Mouse (Mus musculus): ENCODE measurements around the gene Fam126b.
"Not testable (repeated sequence)": the region's sequence is repeated elsewhere in the genome, so short reads cannot be mapped to it uniquely, and the experiment has no call there.

The Fam126b gene

DNA sequence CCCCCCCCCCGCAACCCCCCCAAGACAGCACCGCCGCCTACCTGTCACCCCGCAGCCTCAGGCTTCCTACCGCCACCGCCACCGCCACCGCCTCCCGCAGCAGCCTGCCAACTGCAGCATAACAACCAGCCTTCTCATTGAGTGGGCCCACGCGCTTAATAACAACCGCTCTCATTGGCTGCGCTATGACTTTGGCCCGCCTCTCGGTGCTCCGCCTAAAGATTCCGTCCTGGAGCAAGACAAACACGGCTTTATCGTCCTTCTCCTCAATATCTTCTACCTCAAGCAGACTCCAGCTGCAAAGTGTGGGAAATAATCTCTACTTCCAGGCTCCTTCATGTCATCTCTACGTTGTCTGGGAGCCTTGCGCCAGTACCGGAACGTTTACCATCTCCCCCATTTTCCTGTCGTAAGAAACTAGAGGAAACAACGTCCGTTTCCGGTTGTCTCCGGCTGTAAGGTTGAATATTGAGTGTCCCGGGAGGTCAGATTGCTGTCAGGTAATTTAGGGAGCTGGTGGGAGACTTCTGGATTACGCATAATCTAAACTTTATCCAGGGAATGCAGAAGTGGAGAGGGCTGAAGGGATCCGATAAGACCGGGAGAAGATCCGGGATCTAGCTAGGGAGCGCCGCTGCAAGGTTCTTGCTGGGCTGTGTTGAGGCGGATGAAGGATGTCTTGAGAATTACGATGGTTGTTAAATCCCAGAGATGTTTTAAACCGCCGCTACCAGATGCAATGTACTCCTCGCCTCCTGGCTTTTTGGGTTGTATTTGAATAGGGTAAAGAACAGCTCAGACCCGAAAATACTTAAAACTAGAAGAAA, at the start of gene Fam126b, which contains the start of gene Ndufb3:
Gene Fam126b, minus strand, starts transcription at position 153 of the 827 bp plus-strand sequence.
Gene Ndufb3, plus strand, starts transcription at position 214 of the 827 bp plus-strand sequence.
- peak; percentile 86 for DNase-seq (ENCODE audit: low read depth, low spot score)

DNA sequence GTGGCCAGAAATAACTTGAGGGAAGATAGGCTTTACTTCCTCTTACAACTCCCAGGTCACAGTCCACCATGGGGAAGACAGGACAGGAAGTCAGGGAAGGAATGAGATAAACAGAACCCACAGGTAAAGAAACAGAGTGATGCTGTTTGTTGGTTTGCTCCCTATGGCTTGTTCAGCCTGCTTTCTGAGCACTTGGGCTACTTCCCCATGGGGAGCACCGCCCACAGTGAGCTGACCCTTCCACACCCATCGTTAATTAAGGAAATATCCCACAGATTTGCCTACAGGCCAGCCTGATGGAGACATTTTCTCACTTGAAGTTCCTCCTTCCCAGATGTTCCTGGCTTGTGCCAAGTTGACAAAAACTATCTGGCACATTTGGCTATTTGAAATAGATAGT, 42.7 kb upstream of the Fam126b start:
- not testable (repeated sequence) for DNase-seq (ENCODE audit: low read depth, low spot score)

DNA sequence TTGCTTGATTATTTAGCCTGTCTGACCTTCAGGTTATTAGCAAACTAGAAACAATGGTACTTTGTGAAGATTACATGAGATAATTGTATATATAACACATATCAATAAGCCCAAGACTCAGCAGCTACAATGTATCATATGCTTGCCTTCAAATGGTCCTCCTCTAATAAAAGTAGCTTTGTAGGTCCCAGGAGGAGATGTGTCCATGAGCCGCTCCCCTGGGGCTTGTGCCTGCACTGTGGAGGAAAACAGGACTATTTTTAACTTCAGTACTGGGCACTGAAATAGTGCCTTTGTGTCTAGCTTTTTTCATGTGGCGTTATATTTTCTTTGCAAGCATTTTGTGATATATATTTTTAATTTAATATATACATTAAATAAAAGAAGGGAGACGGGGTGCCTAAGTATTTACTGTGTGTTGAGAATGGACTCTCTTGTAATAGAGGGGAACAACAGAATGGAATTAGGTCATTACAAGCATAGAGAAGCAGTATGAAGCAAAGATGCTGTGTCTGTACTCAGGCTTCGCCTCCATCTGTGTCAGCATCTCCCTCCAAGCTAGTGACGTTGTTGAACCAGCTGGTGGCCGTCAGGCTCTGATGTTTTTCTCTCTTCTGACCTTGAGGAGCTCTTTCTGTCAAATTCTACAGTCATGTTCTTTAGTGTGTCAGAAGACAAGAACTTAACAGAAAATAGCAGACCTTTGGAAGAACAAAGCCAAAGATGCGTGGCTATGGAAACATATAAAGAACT, 36.0 kb upstream of the Fam126b start:
- DNase-seq (ENCODE audit: low read depth, low spot score) = no peak

DNA sequence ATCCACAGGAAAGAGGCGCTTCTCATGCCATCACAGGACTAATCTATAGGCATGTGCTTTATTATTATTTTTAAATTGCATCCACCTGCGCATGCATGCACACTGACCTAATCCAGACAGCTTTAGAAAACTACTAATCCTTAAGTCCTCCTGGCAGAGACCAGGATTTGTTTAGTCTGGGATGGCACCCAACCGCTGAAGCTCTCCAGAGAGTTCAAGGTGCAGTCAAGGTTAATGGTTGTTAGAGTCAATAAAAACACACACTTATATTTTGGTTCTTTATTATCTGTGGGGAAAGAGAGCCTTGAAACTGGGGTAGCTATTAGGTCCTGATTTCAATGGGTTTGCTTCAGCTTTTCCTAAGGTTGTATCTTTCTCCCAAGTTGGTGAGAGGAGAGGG, 35.1 kb upstream of the Fam126b start:
- DNase-seq (ENCODE audit: low read depth, low spot score) = no peak

DNA sequence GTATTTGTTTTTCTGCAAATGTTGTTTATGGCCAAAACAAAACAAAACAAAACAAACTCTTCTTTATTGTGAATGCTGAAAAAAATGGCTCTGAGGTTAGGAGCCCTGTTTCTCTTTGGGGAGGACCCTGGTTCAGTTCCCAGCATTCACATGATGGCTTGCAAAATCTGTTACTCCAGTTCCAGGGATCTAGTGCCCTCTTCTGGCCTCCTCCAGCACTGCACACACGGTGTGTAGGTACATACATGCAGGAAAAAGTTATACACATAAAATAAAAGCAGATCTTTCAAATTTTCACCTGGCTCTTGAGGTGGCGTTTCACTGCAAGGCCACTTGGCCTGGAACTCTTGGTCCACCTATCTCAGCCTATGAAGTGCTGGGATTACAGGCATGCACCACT, 32.6 kb upstream of the Fam126b start:
- DNase-seq (ENCODE audit: low read depth, low spot score) = no peak

DNA sequence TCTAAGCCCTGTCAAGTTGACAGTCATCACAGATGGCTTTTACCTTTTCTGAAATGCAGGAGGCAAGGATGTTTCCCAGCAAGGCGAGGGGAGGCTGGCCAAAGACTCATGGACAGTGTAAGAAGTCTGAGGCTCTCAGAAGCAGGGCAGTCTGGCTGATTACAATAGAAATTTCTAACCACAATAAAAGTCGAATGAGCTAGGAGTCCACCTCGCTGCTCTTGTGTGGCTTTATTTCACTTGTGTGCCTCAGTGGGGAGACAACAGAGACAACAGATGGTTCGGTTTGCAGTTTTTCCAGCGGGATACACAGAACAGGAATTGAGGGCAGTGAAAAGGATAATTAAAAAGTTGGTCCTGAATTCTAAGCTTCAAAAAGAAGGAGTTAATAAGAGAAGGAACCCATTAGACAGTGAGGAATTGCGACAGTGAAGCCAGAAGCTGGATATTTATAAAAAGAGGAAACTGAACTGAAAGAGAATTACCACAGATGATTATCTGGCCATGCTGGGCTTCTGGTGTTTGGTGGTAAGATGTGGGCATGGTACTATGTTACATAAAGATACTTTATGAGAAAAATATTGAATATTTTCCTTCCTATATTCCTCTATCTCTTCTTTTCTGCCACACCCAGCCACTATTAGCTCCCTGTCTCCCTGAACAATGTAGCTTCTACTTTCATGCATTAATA, 32.0 kb upstream of the Fam126b start:
- DNase-seq (ENCODE audit: low read depth, low spot score) = no peak

DNA sequence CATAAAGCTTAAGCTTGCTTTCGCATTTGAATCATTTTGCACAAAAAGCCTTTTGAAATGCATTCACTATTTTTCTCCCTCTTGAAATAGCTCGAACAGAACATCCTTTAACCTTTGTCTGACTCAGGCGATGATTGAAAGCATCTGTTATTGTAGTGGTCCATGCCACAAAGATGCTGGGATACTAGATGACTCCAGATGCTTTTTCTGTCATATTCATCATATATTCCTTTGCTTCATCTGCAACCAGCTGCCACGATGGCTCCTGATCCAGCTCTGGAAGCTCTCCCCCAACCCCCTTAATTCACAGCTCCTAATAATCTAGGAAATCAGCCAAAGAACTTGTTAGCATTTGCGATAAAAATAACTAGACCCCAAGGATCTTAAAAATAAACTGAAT, 31.0 kb upstream of the Fam126b start:
- no peak for DNase-seq (ENCODE audit: low read depth, low spot score)

DNA sequence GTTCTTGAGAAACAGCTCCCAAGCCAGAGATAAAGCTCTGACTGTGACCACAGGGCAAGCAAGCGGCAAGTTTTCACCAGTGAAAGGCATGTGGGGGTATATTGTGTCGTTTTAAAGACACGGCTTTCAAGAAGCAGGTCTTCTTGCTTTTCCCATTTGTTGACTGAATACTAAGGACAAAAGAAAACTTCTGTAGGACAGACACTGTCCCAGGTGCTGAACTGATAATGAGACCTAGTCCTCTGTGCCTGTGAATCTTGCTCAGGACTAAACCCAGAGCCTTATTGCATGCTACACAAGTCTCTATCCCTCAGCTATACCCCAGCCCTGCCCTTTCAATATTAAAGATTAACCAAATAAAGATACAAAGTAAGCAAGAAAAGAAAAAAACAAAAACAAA, 30.1 kb upstream of the Fam126b start:
- no peak for DNase-seq (ENCODE audit: low read depth, low spot score)

DNA sequence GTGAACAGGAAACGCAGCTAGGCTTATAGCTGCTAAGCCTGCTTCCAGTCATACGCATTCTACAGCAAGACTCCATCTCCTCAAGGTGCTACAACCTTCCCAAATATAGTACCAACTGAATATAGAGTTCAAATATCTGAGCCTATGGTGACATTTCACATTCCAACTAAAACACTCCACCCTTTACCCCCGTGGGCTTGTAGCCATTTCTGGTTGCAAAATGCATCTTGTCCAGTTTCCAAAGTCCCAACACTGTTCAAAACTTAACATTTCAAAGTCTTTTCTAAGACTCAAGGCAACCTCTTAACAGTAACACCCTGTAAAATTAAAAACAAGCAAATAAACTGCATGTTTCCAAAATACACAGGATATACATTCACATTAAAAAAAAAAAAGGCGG, 29.0 kb upstream of the Fam126b start:
- DNase-seq (ENCODE audit: low read depth, low spot score) = no peak

DNA sequence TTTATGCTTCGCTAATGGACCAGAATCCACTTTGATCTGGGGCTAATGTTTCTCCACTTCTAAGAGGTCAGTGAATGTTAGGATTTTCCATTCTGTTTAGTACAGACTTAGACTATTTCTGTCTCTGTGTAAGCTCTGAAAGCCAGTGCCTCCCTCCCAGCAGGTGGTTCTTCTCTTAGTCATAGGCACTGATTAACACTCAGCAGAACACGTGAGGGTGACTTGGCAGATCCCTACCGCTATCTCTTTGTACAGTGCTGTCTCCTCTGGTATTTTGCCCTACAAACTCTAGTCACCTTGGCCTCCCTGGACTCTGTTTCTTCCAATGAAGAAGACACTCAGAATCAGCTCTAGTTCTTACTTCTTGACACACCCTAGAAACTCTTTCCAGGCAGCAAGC, 28.3 kb upstream of the Fam126b start:
- DNase-seq (ENCODE audit: low read depth, low spot score) = no peak

DNA sequence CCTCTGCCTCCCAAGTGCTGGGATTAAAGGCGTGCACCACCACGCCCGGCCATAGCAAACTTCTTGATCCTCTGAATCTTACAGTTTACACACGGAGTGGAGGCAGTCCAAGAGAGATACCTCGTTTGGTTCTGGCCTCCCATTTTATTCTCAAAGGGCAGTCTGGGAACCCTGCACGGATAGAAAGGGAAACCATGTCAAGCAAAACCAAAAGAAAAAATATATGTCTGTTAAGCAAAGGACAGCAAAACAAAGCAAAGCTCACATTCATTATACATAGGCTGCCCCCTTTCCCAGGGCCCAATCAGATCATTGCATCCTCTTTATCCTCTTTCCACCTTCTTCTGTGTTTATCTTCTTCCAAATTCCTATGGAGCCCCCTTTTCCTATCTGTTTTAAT, 27.7 kb upstream of the Fam126b start:
- DNase-seq (ENCODE audit: low read depth, low spot score) = no peak

DNA sequence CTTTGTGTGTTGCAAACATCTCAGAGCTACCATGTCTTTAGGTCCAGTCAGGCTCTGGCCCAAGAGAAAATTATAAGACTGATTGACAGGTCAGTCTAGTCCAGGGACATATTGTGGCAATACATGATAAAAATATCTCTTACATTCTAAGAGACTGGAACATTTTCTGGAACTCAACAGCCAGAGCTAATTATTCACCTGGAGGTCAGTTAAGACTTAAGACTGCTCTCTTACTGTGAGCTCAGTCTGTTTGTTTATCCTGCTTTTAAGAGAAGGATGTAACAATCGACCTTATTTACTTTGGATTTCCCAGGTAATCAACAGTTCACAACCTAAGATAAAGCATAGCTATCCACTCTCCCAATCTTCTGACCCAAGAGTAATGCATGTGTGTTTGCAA, 24.5 kb upstream of the Fam126b start:
- no peak for DNase-seq (ENCODE audit: low read depth, low spot score)

DNA sequence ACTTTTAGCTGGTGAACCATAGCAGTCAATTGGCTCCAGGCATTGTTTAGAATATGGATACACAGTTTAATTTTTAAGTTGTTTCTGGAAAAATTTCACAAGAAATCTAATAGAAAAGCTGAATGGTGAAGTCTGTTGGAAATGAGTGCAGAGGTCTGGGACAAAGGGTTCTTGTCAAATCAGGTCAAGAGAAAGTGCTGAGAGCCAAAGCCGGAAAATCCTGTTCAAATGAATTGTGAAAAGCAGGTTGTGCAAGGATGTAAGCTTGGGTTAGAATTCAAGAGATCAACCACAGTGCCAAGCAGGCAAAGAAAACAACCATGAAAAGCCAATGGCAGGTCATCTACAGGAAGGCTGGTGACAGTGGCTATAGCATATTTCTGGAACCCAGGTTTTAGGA, 24.0 kb upstream of the Fam126b start:
- DNase-seq (ENCODE audit: low read depth, low spot score) = no peak

DNA sequence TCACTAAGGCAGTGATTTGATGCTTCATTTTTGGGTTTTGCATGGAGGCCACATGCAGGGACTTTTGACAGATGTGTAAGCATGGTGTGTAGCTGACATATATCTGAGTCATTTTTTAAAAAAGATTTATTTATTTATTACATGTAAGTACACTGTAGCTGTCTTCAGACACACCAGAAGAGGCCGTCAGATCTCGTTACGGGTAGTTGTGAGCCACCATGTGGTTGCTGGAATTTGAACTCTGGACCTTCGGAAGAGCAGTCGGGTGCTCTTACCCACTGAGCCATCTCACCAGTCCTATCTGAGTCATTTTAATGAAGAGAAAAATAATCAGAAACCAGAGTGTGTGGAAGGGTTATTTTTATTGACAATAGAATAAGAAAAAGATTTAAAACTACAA, 23.5 kb upstream of the Fam126b start:
- not testable (repeated sequence) for DNase-seq (ENCODE audit: low read depth, low spot score)

DNA sequence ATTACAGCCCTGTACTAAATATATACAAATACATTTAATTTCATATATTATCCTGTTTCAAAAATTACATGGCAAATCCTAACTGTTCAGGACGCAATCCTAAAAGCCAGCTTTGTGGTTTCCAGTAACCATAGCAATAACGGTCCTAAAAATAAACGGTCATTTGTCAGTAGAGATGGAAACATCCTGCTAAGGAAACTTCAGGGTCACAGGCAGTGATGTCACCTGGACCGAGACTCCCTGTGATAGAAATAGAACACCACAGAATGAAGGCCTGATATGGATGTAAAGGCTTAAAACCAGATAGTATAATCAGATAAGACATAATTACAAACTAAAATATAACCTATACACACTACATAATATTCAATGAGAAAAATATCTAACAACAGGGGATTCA, 17.6 kb upstream of the Fam126b start:
- DNase-seq (ENCODE audit: low read depth, low spot score) = no peak

DNA sequence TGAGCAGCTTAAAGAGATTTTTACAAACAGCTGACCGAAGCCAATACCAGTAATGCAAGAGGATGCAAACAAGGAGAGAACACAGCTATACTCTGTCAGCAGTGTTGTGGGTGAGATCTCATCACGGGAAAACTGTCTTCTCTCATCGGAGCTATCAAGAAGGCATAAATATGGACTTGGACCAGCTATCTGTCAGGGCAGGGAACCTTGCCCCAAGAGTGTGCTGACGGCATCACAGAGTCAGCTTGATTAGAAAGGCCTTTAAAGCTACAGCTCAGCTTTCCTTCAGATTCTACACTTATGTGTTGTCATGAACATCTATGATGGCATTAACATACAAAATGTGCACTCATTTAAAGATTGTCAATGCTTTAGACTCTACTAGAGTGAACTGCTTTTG, 16.6 kb upstream of the Fam126b start:
- no peak for DNase-seq (ENCODE audit: low read depth, low spot score)

DNA sequence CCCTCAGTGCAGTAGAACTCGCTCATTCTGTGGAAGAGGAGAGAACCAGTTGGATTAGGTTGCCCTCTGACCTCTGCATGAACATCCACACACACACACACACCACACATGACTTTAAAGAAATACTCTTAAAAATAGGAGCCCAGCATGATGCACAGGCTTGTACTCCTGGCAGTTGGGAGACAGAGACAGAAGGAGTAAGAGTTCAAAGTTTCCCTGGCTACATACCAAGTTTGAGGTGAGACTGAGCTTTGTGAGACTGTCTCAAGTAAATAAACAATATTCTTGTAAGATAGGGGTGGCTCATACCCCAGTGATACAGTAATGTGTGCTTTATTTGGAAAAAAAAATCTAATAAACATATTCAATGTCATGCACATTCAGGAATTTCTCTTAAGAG, 1.4 kb upstream of the Fam126b start:
- DNase-seq (ENCODE audit: low read depth, low spot score) = no peak

DNA sequence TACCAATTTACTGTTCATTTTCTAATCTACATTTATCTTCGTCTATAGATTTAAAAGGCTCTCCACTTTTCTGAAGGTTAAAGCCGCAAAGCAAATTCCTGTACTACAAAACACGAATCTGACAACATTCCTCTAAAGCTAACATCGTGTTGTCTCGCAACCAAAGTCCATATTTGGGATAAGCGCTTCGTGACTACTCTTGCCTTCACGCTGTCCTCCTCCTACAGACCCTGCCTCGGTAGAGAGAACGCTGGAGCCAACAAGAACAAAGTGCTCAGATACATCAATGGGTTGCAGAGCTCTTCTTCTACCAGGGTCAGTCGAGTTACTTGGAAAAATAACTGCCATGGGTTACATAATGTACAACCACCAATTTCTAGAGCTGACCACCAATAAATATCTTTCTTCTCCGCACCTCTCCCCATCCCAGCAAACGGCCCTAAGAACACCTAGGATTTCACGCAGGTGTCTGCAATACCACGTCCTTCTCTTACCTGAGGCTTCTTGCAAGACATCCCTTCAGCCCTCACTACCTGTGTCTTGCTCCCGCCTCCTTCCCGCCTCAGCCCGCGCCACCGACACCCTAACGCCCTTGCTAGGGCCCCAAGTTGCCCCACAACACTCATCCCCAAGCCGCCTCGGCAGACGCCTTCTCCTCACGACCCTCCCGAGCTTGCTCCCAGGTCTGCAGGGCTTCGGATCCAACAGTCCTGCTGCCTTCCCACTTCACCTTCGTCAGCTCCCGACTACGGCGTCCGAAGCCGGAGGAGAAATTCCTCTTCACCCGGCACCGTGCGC, 551 bp downstream of the Fam126b start:
- DNase-seq (ENCODE audit: low read depth, low spot score) = no peak

DNA sequence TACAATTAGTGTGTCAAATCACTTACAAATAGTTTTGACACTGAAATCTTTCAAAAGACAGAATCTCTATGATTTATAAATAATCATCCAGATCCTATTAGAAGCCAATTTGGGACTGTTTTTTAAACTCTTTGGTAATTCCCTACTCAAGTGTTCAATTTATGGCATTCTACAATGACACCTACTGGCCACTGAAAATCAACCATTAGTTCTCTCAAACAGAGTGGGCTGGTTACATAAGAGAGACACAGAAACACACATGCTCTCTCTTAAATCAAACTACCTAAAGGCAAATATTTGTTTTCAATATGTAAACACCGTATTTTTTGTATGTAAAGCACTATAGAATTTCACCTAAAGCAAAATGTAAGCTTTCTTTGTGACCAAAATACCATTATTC, 1.9 kb downstream of the Fam126b start:
- DNase-seq (ENCODE audit: low read depth, low spot score) = no peak

DNA sequence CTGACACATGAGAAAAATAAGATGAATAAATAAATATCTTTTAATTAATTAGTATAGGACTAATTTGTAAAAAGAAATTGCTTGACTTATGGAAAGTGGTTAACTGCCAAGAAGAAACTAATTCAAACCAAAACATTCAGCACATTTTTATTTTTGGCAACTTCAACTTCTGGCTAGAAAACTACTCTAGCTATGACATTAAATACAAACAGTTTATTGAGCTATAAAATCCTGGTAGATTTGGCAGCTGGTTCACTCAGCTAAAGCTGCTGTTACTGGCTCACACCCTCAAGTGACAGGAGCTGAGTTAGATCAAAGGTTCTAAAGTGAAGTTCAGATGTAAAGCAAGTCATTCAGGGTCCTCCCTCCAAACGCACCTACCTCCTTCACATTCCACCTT, 3.5 kb downstream of the Fam126b start:
- no peak for DNase-seq (ENCODE audit: low read depth, low spot score)

DNA sequence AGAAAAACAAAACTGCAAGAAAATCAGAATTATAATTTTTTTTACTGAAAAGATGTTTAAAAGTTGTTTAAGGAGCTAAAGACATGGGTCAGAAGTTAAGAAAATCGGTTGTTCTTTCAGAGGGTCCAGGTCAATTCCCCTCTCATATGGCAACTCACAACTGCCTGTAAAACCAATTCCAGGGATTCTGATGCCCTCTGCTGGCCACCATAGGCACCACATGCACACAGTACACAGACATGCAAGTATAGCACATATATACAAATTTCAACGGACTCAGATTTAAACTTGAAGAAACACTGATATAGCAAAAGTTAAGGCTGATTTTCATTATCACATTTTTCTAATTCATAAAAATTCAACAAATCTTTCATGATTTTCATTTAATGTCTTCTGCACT, 6.9 kb downstream of the Fam126b start:
- DNase-seq (ENCODE audit: low read depth, low spot score) = no peak

DNA sequence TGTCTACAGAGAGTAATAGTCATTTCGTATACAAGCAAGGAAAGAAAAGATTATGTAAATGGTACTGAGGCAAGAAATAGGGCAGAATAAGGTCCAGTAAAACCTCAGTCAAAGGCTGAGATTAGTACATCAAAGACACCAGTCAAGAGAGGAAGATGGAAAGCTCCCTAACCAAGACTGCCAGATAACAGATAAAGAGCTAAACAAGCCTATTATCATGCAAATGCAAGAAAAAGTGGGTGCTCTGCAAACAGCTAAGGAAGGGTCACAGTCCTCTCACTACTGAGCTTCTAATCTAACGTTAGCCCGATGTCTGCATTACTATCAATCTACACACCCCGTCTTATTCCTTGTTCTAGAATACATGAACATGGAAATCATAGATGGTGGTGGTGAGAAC, 15.7 kb downstream of the Fam126b start:
- no peak for DNase-seq (ENCODE audit: low read depth, low spot score)
